Mouse (Mus musculus) Muller cell, postnatal 12 days (primary cell): Measurements from ENCODE around the gene Aff3.

Source experiments
- DNase-seq: peaks from one replicate; pipeline ENCODE4 v3.0.0-alpha.2; 2015; ENCODE audit errors: inconsistent ontology term

Aff3 gene

GRCm38 (mm10) chr1:38237831-38238230 is 426.9 kb downstream of the Aff3 start:
- DNase-seq = no peak

GRCm38 (mm10) chr1:38237027-38237787 is 427.5 kb downstream of the Aff3 start:
- no peak for DNase-seq

GRCm38 (mm10) chr1:38233121-38233520 is 431.6 kb downstream of the Aff3 start:
- no peak for DNase-seq

- no peak for DNase-seq
Measured at GRCm38 (mm10) chr1:38230041-38230440, 434.7 kb downstream of the Aff3 start.

- DNase-seq = no peak
Measured at GRCm38 (mm10) chr1:38228806-38229205, 435.9 kb downstream of the Aff3 start.

- DNase-seq = no peak
Measured at GRCm38 (mm10) chr1:38225166-38225565, 439.6 kb downstream of the Aff3 start.

DNA sequence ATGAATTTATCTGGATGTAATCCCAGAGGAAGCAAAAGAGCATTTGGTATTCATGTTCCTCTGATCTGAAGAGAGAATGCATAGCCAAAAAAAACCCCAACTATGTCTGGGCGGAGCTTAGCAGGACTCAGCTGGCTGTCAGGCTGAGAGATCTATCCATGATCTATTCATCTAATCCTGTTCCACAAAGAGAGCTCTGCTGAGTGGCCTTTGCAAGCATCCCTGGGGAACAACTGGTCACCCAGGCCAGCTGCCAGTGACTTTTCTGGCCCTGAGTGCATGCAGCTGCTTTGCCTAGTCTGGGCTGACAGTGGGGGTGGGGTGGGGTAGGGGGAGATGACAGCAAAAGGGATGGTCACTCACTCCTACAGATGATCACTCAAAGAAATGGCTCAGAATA is 442.6 kb downstream of the Aff3 start:
- no peak for DNase-seq

DNA sequence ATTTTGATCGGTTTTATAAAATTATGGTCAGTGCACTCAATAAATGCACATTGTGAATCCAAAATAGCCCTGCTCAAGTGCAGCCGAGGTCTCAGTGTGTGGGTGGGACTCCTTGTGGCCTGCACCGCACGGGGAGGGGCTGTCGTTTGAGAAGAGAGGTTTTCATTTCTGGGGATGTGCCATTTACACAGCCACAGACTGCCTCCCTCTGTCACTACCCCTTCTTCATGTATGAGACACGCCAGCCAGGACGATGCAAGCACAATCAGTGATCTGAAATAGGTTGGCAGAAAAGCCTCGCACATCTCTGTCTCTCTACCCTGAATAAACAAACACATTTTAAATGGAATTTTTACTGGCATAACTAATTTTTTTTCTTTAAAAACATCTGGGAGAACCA is 443.3 kb downstream of the Aff3 start:
- no peak for DNase-seq

DNA sequence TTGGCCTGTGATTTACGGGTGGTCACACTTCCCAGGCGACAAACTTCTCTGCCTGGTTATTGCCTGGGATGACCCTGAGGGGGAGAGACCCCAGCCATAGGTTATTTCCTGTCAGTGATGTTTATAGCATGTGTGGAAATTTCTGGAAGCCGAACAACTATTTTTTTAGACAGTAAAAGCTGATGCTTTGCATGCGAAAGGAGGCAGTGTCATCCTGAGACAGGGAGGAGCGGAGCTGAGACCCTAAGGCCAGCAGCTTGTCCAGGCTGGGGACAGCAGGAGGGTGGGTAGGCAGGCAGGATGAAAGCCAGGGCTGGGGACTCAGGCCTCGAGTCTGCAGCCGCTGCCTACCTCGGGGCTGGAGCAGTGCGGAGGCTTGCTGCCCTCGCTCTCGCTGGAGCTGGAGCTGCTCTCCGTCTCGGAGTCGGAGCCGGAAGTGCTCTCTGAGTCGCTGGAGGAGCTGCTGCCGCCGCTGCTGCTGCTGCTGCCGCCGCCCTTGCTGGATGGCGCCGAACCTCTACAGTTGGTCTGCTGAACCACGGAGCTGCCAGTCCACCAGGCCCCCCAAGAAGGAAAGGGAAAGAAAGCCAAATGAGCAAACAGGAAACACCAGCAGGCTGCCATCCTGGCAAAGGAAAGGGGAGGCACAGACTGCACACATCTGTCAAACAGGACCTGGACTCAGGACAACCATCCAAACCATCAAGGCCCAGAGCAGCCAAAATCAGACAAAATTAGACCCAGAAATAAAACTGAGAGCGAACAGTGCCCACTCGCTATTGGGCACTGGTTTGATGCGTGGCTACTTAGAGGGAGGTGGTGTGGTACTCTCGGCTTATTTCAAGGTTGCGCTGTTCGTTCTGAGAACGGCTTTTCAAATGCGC is 446.6 kb downstream of the Aff3 start:
- no peak for DNase-seq

- DNase-seq = no peak
Measured at GRCm38 (mm10) chr1:38217098-38217497, 447.7 kb downstream of the Aff3 start.

DNA sequence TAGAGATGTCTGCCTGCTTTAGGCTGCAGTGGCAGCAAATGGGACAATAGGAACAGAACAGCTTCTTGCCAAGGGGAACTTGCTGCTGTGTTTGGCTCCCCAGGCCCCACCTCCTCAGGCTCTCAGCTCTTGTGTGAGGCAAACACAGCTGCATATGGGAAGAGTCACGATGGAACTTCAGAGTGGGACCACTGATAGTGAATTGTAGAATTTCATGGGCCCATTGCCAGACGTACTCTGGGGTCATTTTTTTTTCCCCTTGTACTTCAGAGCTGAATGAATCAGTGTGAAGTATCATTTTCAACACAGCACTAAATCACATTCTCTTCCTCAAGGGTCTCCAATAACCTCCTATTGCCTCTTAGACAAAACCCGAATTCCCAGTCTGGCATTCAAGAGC is 451.4 kb downstream of the Aff3 start:
- no peak for DNase-seq

- DNase-seq = peak; percentile 42
Measured at GRCm38 (mm10) chr1:38212386-38212785, 452.4 kb downstream of the Aff3 start.

GRCm38 (mm10) chr1:38202475-38203183 is 462.1 kb downstream of the Aff3 start:
- DNase-seq = peak; percentile 22

DNA sequence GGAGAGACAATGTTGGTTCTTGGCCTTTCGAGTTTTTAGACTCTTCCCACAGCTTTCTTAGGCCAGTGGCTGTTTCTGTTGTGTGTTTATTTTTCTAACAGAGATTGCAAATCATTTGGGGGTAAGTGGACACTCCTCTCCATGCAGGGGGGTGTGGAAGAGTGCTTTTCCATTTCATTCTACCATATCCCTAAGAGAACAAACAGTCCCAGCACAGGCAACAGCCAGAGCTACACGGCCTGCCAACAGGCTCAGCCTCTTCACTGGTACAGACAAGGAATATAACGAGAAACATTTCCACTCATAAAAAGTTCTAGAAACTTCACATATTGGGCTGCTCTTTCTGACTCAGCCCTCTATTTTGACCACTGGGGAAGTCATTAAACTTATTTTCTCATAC is 463.0 kb downstream of the Aff3 start:
- no peak for DNase-seq

- peak; percentile 51 for DNase-seq
Measured at GRCm38 (mm10) chr1:38199669-38200635, 464.8 kb downstream of the Aff3 start.

- peak; percentile 32 for DNase-seq
Measured at GRCm38 (mm10) chr1:38198393-38199029, 466.2 kb downstream of the Aff3 start.

- DNase-seq = no peak
Measured at GRCm38 (mm10) chr1:38197145-38197682, 467.5 kb downstream of the Aff3 start.

GRCm38 (mm10) chr1:38195721-38196120 is 469.0 kb downstream of the Aff3 start:
- DNase-seq = no peak

- no peak for DNase-seq
Measured at GRCm38 (mm10) chr1:38186227-38186545, 478.6 kb downstream of the Aff3 start.

- peak; percentile 74 for DNase-seq
Measured at GRCm38 (mm10) chr1:38185517-38186226, 479.1 kb downstream of the Aff3 start.
